Mouse (Mus musculus) stomach, embryonic 16.5 days (tissue): ENCODE data around the gene Sprr2d. TPM values are rescaled to one million over a fixed set of nuclear protein-coding genes. Genes with fewer than 3 reads are reported as not detected.

ENCODE experiments used
- polyA plus RNA-seq: library from polyadenylated mRNA; unstranded; fragments of >200 nt; fragmentation: Nextera tagmentation; extraction: Ambion mirVana; gene quantifications from 2 replicates; pipeline ENCODE4 v1.2.1, GENCODE M21; 2015

The Sprr2d gene
- polyA plus RNA-seq, 1 experiment from 2014 or later = 2.1 TPM

Other genes starting within 250 kb of the Sprr2d start
- not detected in 2 replicates for gene Prr9, start 215.2 kb upstream of the Sprr2d start, polyA plus RNA-seq
- not detected in 2 replicates for gene Lelp1, start 196.4 kb upstream of the Sprr2d start, polyA plus RNA-seq
- 33.7 and 51.7 TPM in 2 replicates for gene Sprr2a1, start 123.3 kb upstream of the Sprr2d start, polyA plus RNA-seq
- gene Sprr2a2, start 123.2 kb upstream of the Sprr2d start, polyA plus RNA-seq = 2,249 and 3,769 TPM in 2 replicates
- gene Sprr2a3, start 53.7 kb upstream of the Sprr2d start, polyA plus RNA-seq = 142 and 237 TPM in 2 replicates
- gene Sprr2b, start 22.5 kb upstream of the Sprr2d start, polyA plus RNA-seq = not detected in 2 replicates
- not detected in 2 replicates for gene Sprr2e, start 13.0 kb downstream of the Sprr2d start, polyA plus RNA-seq
- gene Sprr2f, start 26.0 kb downstream of the Sprr2d start, polyA plus RNA-seq = not detected in 2 replicates
- 0.39 and 1.3 TPM in 2 replicates for gene Sprr2h, start 46.5 kb downstream of the Sprr2d start, polyA plus RNA-seq
- 4.6 and 10.6 TPM in 2 replicates for gene Sprr2i, start 68.9 kb downstream of the Sprr2d start, polyA plus RNA-seq
- gene Sprr2j-ps, start 78.9 kb downstream of the Sprr2d start, polyA plus RNA-seq = 2.6 and 7.0 TPM in 2 replicates
- 8.0 and 17.2 TPM in 2 replicates for gene Gm9774, start 90.3 kb downstream of the Sprr2d start, polyA plus RNA-seq
- gene Sprr2k, start 93.4 kb downstream of the Sprr2d start, polyA plus RNA-seq = 2.8 and 7.6 TPM in 2 replicates
- 3.8 and 9.8 TPM in 2 replicates for gene Sprr1b, start 99.6 kb downstream of the Sprr2d start, polyA plus RNA-seq
- 354 and 827 TPM in 2 replicates for gene Sprr3, start 119.6 kb downstream of the Sprr2d start, polyA plus RNA-seq
- 466 and 940 TPM in 2 replicates for gene Sprr1a, start 146.8 kb downstream of the Sprr2d start, polyA plus RNA-seq
- not detected in 2 replicates for gene Sprr4, start 161.4 kb downstream of the Sprr2d start, polyA plus RNA-seq
- gene 2310046K23Rik, start 195.4 kb downstream of the Sprr2d start, polyA plus RNA-seq = not detected in 2 replicates
- 1.3 and 2.0 TPM in 2 replicates for gene Ivl, start 234.6 kb downstream of the Sprr2d start, polyA plus RNA-seq
- 1.4 and 1.7 TPM in 2 replicates for gene Smcp, start 249.9 kb downstream of the Sprr2d start, polyA plus RNA-seq